Mouse (Mus musculus): ENCODE measurements around the gene Dscam.

DNA sequence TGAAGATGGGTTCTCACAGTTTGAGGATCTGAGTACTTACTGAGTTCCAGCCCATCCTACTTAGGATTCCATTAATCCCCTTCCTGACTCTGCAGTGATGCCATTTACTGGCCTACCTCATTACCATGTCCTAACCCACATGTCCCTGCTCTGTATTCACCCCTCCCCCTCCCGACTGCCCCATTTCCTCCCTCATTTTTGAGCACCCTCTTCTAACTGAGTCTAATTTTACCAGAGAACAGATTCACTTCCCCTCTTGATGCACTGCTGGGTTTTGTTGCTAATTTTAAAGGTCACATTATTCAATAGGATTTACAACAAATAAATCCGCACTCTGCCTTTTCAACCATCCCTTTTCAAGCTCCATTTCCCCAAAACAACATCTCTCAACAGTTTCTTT, 629.5 kb downstream of the Dscam start:
- TF ChIP-seq CTCF (IDR thresholded peaks at IDR 0.05; ENCODE audit: extremely low read depth, insufficient read length, insufficient replicate concordance, low read depth, low read length), result no peak
- TF ChIP-seq POLR2A (IDR thresholded peaks at IDR 0.05; ENCODE audit: low read depth, low read length), result no peak
